Mouse (Mus musculus): ENCODE data around the gene Rnf224.

Rnf224 gene

DNA sequence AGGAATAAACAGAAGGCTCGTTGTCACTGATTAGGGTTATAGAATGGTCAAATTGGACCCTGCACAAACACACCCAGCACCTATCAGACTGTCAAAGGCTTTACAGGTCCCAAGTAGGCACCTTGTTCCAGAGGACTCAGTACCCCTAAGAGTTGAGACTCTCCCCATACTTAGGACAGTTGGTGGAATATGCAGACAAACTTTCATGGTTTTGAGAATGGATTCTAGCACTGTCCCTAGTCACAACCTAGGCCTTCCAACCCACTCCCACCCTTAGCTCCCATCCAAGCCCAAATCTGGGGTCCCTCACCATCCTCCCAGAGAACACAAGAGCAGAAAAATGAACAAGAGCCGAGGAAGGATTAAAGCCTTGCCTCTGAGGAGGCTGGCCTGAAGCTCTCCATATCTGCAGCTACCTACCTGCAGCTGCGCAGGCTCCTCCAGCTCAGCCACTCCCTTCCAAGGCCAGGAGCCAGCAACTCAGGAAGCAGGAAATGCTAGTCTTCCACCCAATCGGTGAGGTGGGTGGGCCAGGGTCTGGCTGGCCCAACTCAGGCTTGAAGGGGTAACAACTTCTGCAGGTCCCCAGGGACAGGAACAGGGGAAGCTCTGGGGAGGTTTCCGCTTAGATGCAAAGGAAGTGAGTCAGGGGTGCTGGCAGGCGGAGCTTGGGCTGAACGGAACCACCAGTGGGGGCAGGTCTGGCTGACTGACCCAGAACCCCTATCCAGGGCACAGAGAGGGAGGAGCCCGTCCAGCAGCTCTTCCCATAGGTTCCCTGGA is 40.2 kb downstream of the Rnf224 start, which contains the start of gene Tor4a:
Gene Tor4a, minus strand, starts transcription at position 715 of the 783 bp plus-strand sequence.
- intact Hi-C loops (cut with DNase I) = loop anchor here (10.0 kb wide), 1 partner anchor 138 kb away; the partner anchor contains the start of gene Man1b1

DNA sequence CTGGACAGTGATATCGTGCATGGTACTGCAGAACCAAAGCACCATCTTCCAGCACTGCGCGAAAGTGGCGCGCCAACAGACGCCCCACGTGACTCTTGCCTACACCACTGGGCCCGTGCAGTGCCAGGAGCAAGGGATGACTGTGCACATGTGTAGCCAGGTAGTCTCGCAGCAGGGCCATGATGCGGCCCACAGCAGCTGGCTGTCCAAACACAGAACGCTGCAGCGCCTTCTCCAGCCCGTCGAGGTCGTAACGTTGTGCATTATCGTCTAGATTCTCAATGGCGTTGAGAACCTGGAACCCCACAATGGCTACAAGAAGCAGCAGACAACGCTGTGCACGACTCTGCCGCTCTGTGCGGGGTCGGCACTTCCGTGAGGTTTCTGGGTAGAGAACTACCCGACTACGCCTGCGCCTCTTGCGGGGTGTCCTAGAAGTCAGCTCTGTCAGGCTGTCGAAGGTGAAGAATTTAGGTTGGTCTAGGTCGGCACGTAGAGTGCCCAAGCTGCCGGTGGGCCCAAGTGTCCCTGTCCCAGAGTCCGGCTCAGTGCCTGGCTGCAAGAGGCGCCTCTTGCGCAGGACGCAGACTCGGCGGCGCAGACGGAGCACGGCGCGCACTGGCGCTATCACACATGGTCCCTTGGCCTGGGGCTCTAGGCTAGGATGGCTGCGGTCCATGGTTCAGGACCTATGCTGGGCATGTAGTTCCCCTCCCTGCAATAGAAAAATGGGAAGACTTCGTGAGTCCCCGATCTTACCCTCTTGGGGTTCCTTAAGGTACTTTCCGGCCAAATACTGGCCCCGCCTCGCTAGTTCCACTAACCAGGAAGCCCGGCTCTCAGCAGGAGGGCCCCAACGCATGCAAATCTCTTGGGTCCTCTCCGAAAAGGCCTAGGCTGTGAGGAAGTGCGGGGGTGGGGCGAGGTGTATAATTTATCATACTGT is 41.1 kb downstream of the Rnf224 start:
- intact Hi-C loops (cut with DNase I) = loop anchor here (10.0 kb wide), 1 partner anchor 139 kb away; the partner anchor contains the start of gene Man1b1

DNA sequence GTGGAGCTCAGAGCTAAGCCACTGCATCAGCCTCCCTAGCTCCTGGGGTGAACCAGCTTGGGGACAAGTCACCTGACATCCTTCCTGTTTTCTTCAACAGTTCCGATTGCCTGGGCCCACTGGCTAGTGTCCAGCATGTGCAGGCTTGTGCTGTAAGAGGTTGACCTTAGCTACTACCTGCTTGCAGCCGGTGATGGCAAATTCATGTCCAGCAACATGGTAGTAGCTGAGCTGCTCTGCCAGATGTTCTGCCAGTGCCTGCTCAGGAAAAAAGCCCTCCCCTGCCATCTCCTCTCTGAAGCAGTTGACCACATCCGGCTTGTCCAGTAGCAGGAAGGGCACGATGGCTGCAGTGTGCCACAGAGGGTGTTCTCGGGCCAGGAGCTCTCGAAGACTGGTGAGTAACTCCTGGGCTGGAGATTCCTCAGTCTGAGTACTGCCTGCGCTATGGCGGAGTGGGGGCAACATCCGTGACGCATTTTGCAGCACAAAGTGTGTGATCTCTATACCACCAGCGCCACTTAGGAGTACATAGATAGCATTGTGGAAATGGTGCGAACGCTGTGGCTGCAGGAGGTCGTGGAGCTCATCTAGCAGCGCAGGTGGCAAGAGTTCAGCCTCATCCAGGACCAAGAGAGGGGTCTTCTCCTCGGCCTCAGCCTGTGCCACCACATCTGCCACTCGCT is 42.0 kb downstream of the Rnf224 start:
- intact Hi-C loops (cut with DNase I) = loop anchor here (10.0 kb wide), 1 partner anchor 140 kb away; the partner anchor contains the start of gene Man1b1

DNA sequence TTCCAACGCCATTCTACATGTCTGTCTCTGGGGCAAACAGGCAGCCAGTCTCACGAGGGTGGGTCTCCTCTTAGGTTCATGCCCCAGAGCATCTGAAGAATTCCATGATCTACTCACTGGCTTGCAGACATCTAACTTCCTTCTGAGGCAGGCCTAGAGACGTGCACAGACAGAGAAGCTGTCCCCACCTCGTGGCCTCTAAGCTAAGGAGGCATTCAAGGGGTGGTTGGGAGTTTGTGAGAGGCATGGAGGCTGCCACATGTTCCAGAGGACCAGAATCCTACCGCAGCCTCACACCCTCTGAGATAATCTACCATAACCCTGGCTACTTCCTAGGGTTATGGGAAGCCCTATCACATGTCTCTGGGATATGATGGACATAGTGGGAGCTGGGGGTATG is 42.6 kb downstream of the Rnf224 start:
- intact Hi-C loops (cut with DNase I) = loop anchor here (10.0 kb wide), 1 partner anchor 141 kb away; the partner anchor contains the start of gene Man1b1

DNA sequence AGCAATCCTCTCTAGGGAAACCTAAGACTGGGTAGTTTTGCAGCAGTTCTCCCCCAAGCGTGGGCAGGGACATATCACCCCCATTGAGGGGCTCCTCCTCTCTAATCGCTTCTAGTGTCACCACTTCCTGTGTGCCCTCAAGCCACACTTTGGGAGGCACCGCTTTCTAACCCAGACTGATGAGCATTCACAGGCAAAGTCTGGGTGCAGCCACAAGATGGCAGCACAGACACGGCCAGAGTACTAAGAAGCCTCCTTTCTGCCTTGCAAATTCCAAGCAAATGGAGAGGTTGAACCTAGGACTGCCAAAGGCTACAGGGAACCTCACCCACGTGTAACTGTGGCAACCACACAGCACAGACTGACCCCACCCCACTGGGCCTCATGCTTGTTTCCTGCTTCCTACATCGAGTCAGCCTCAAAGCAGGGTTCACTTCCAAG is 43.2 kb downstream of the Rnf224 start:
- intact Hi-C loops (cut with DNase I) = loop anchor here (1.0 to 10.0 kb wide), 2 partner anchors 35 to 141 kb away; partner anchors contain the start of gene Man1b1

DNA sequence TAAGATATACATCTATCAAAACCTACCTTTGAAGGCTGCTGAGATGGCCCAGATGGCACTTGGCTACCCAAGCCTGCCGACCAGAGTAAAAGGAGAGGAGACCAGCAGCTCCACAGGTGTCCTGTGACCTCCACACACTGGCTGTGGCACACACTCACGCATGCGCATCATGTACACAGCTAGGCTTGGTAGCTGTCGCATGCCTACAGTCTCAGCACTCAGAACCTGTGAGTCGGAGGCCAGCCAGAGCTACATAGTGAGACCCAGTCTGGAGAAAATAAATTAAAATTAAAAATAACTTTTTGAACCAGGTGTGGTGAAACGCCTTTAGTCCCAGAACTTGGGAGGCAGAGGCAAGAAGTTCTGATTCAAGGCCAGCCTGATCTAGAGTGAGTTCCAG is 48.7 kb downstream of the Rnf224 start:
- intact Hi-C loops (cut with DNase I) = loop anchor here (10.0 kb wide), 1 partner anchor 63 kb away; no protein-coding TSS in a partner anchor

DNA sequence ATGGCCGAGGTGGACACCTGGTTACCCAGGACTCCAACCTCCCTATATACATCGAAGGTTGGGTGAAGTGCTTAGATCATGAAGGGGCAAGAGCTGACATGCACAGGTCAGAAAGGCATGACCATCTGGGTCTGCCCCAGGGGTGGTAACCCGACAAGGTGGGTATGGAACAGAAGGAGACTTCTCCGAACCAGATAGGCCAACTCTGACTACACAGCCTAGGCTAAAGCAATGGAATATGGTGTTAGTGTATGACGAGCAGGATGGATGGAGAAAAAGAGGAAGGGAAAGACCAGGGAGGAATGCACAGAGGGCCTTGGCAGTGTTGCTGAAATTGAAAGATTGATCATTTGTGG is 50.0 kb downstream of the Rnf224 start:
- intact Hi-C loops (cut with DNase I) = loop anchor here (10.0 kb wide), 1 partner anchor 62 kb away; no protein-coding TSS in a partner anchor

DNA sequence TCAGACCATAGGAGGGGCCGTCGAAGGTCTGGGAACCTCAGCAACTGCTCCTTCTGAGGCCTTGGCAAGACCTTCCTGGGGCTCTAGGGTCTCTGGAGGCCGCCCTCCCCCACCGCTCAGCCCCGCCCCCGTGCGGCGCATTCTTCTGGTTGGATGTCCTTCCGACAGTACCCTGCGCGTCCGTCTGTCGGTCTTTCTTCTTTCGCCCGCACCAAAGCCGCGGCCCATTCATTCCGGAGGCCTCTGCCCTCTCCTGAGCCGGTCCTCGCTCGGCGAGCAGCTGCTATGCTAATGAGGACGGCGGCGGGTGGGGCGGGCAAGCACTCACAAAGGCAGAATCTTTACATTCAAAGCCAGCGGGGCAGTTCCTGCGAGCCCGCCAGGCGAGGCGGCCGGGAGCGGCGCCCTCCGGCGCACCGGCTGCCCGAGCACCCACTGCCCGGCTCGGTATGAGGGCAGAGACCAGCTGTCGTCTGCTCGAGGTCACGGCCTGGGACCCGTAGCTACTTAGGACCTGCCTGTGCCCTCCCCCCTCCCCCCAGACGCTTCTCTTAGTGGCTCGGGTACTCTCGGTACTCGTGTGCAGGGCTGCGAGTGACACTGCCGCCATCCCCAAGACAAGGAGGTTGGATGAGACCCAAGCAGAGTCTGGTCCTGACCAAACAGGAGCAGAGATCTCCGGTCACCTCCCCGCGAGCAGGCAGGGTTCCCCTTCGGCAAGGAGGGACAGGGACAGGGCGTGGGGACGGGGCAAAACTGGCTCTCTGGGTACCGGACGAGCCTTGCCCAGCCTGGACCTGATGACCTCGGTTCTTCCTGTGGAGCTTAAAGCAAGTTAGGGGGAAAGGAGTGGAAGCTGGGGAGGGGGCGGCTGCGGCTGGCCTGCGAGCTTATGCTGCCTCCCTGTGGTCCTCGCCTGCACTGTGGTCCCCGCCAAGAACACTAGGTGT is 50.7 kb downstream of the Rnf224 start:
- intact Hi-C loops (cut with DNase I) = loop anchor here (10.0 kb wide), 1 partner anchor 61 kb away; no protein-coding TSS in a partner anchor

DNA sequence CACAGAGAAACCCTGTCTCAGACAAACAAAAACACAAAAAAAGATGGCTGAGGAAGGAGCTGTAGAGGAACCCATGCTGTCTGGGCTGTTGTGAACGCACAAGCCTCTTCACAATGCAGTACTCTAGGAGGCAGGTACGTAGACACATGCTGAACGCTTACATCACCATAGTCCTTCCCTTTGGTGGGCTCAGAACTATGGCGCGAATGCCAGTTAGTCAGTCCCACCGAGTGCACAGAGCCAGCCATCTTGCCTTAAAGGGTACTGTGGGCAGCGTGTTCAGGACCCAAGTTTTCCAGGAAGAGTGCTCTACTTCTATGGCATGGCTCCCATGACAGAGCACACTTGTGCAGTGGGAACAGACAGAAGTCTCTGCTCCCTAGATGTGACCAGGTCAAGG is 52.1 kb downstream of the Rnf224 start:
- intact Hi-C loops (cut with DNase I) = loop anchor here (10.0 kb wide), 1 partner anchor 60 kb away; no protein-coding TSS in a partner anchor

Data from adrenal gland (tissue).